Mouse (Mus musculus) liver, adult (tissue): Measurements from ENCODE around the gene Cfap74.

Experiments
- GATA4 ChIP-seq: IDR thresholded peaks from 2 replicates; pipeline ENCODE4 v1.6.1; 2014; ENCODE audit warnings: mild to moderate bottlenecking, low read length; ENCODE audit not compliant: insufficient replicate concordance

The Cfap74 gene

GRCm38 (mm10) chr4:155481381-155482124 lies 72.6 kb downstream of the Cfap74 start:
- no peak for TF ChIP-seq GATA4

DNA sequence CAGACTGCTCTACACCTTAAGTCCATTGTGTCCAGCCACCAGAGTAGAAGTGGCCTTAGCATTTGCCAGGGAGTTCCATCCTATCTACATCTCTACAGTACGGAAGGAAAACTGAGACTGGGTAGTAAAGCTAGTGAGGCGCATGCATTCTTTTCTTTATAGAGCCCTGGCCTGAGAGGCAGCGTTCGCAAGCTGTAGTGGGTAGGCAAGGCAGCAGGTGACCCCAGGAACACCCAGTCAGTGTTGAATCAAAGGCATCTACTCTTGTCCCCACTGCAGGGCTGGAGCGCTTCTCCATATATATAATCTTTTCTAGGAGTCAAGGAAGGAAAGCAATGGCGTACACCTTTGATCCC lies 73.1 kb downstream of the Cfap74 start:
- no peak for TF ChIP-seq GATA4

- no peak for TF ChIP-seq GATA4
Measured at GRCm38 (mm10) chr4:155482733-155483540, 73.9 kb downstream of the Cfap74 start.

GRCm38 (mm10) chr4:155485521-155485920 lies 76.5 kb downstream of the Cfap74 start:
- TF ChIP-seq GATA4, result no peak

- no peak for TF ChIP-seq GATA4
Measured at GRCm38 (mm10) chr4:155487746-155488145, 78.8 kb downstream of the Cfap74 start.

DNA sequence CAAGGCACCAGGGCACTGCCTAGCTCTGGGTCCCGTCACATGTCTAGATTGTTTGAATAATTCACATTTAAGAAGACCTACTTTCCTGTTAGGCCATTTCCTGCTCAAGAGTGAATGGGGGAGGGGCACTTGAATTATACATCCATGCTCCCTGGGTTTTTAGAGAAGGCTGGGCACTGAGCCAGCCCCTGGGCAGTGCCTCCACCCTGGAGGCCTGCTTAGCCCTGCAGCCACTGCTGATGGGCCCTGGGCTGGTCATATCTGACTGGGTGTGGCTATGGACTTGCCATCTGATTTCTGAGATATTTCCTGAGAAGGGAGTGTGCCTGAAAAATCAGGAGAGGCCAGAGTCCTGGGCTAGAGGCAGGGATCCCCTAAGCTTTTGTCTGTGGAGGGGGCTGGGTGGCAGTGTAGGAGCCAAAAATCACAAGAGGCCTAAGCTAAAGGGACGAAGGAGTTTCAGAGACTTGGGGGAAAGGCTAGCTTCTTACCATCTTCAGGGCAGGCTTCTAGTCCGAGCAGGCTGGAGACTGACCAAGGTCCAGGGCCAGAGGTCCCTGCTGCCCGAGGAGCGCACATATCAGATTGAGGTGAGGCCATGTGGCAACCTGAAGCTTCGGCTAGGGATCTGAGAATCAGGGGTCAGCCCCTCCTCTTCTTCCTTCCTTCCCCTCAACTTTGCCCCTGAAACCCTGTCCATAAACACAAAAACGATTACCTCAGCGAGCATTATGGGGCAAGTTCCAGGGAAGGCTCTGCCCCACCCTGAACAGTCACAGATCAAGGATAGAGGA lies 79.4 kb downstream of the Cfap74 start:
- peak; percentile 25; the same call in 1 of the 2 replicates for TF ChIP-seq GATA4

- TF ChIP-seq GATA4, result no peak
Measured at GRCm38 (mm10) chr4:155489101-155489970, 80.3 kb downstream of the Cfap74 start.

DNA sequence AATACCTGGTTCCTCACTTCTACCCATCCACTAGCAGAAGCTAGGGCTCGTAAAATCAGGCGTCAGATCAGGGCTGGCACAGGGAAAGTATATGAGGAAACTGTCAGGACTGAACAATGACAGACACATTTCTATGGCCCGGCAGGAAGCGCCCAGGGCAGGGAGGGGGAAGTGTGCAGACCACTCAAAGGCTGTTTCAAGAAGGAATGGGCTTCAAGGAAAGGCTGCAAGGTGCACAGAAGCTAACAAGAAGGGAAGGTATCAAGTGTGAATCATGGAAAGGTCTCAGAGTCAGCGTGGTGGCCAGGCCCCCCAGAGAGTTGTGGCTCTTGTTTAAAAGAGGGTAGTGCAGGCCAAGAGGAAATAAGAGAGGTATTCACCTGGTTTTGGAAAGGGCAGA lies 81.5 kb downstream of the Cfap74 start:
- no peak for TF ChIP-seq GATA4

DNA sequence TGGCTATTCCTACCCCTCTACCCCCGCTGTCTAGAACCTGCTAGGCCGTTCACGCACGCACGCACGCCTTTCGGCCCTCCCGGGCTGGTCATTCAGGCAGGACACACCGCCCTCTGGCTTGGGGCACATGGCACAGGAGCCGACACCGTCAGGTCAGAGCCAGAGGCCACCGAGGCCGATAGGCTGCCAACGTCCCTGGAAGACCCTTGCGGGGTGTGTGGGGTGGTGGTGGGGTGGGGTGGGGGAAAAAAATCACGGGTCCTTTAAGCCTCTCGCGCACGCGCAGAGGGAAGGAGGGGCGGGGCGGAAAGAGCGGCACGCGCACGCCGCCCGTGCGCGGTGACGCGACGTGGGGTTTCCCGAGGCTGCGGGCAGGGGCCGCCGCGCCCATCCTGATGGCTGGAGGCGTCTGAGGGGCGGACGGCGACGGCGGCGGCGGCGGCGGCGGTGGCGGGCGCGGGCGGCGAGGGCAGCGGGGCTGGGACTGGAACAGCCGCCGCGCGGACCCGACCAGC lies 82.1 kb downstream of the Cfap74 start, which contains the start of gene Gnb1:
Gene Gnb1, plus strand, starts transcription at position 372 of the 515 bp plus-strand sequence.
- no peak for TF ChIP-seq GATA4

DNA sequence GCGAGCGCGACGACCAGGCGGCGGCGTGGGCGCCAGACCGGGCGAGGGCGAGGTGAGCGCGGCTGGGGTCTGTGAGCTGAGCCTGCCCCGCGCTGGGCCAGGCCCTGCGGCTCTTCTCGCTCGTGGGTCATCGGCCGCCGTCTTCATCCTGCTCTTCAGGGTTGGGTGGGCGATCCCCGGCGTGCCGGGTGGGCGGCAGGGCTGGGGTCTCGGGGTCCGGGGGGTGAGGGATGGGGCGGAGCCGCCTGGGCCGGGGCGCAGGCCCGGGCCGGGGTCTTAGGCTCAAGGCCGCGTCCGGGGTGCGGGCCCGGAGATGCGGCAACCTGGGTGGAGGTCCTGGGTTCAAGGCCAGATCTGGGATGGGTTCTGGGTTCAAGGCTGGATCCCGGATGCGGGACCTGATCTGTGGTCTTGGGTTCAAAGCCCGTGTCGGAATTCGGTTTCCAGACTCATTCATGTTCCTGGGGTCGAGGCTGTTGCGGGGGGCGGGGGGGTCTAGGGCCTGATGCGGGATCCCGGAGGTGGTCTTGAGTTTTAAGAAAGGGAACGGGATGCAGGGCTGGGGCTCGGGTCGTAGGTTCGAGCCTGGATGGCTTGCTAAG lies 82.6 kb downstream of the Cfap74 start:
- no peak for TF ChIP-seq GATA4

- no peak; the same call in 1 of the 2 replicates for TF ChIP-seq GATA4
Measured at GRCm38 (mm10) chr4:155492131-155492633, 83.2 kb downstream of the Cfap74 start.

DNA sequence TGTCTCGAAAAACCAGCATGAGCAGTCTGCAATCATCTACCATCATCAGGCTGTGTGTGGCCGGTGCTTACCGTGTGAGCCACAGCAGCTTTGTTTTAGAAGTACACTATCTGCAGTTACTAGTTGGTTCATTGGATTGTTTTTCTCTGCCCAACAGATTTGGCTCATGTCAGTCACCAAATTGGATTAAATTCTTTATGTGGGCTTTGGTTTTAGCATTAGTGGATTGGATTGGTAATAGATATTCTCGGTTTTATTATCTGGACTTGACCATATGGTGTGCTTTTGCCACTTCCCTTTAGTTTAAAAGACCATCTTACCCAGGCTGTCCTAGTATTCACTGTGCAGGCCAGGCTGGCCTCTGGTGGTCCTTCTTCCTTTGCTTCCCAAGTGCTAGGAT lies 85.9 kb downstream of the Cfap74 start:
- no peak for TF ChIP-seq GATA4

DNA sequence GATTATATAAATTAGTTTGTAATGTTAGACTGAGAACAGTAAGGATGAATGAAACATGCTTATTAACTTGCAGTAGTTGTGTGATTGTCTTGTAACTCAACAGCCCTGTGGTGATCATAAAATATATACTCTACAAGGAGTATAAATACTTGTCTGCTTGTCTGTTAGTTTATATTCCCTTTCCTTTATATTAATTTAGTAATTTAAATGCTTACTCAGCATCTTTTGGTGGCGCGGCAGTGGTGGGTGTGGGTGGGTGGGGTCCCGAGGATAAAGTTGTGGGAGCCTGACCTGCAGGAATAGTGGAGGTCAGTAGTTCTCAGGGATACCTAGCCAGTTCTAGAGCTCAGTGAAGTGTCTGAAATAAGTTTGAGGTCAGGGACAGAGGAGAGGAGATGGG lies 89.0 kb downstream of the Cfap74 start:
- TF ChIP-seq GATA4, result no peak

DNA sequence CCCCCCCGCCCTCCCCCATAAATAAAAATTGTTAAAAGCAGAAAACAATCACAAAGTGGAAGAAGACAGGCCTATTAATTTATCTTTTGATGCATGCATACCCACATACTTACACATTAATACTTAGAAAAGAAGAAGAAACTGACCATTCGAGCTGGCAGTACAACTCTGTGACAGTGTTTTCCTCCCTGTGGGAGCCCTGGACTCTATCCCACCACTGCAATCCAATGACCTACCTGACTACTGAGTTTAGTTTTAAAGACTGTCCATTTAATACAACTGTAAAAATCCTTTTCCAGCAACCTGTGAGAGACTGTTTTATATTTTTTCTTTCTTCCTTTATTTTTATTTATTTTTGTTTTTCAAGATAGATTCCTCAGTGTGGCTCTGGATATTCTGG lies 92.1 kb downstream of the Cfap74 start:
- no peak for TF ChIP-seq GATA4
